Mouse (Mus musculus) kidney, adult 2 months (tissue): ENCODE measurements around the gene Nectin1.
A peak's percentile ranks its signal among the peaks of the same experiment; 100 is the strongest.

Experiments
- CTCF ChIP-seq: fragments of 200-500 bp; conservative IDR thresholded peaks from 2 replicates; pipeline ENCODE4 v1.5.1; 2011; ENCODE audit warnings: low read depth, mild to moderate bottlenecking, control low read depth, low read length, moderate library complexity, mixed read lengths; ENCODE audit not compliant: insufficient read depth, insufficient read length
- POLR2A ChIP-seq: fragments of 200-500 bp; IDR thresholded peaks from one replicate; pipeline ENCODE4 v1.6.1; 2011; ENCODE audit warnings: low read depth, low read length, control low read depth

DNA sequence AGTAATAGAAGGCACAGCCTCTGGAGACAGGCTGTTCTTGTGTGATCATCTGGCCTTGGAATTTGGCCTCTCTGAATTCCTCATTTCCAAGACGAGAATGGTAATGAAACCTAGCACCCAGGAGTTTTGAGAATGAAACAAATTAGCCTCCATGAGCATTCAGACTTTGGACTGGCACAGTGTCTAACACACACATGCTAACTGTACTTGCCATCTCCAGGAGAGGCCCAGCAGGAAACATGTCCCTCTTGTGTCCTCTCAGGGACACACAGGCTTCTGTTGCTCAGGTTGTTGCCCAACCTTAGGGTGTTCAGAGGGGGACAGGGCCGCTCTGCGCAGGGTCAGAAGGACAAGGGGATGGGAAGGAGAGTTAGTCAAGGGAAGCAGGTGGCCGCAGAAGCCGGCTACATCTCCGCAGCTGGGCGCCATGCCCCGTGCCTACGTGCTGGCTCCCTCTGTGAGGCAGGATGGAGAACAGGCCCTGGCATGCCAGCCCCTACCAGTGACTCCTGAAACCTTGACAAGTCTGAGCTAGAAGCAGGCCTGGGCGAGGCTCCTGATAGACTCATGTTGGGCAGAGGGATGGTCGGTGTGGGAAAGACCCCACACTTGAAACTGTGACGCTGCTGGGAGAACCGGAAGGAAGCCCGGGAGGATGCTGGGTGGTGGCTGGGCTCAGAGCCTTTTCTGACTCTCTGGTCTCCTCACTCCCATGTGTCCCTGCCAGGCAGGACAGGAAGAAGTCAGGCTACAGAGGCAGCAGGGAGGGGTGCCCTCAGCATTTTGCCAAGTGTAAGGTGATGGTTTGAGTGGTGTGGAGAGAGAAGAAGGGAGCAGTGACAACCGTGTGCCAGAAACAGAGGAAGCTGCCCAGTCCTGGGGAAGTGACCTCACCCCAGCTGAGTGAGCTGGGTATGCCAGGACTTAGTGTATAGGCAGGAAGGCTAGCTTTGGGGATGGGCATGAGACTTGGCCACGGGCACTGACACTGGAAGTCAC lies 33.9 kb downstream of the Nectin1 start:
- no peak for TF ChIP-seq POLR2A
- TF ChIP-seq CTCF: 0 out of 2 replicates have a peak, but pooled peaks have one; percentile 18
